Mouse (Mus musculus): ENCODE measurements around the gene Ctxn1.
"Not testable (repeated sequence)": the region's sequence is repeated elsewhere in the genome, so short reads cannot be mapped to it uniquely, and the experiment has no call there.

The Ctxn1 gene

GRCm38 (mm10) chr8:4259125-4259804 is at the start of gene Ctxn1:
Gene Ctxn1, minus strand, starts transcription at chr8:4259274.
- peak; percentile 94 for DNase-seq (ENCODE audit: low read depth, low spot score)

GRCm38 (mm10) chr8:4305838-4306237 is 46.8 kb upstream of the Ctxn1 start:
- DNase-seq (ENCODE audit: low read depth, low spot score), result no peak

GRCm38 (mm10) chr8:4304124-4304547 is 45.1 kb upstream of the Ctxn1 start:
- no peak for DNase-seq (ENCODE audit: low read depth, low spot score)

GRCm38 (mm10) chr8:4297822-4298221 is 38.7 kb upstream of the Ctxn1 start:
- no peak for DNase-seq (ENCODE audit: low read depth, low spot score)

GRCm38 (mm10) chr8:4292738-4293137 is 33.7 kb upstream of the Ctxn1 start:
- DNase-seq (ENCODE audit: low read depth, low spot score), result no peak

- no peak for DNase-seq (ENCODE audit: low read depth, low spot score)
Observed at GRCm38 (mm10) chr8:4276111-4276465, 17.0 kb upstream of the Ctxn1 start.

GRCm38 (mm10) chr8:4275275-4276110 is 16.4 kb upstream of the Ctxn1 start, which contains the start of gene Timm44:
Gene Timm44, minus strand, starts transcription at chr8:4275913.
- DNase-seq (ENCODE audit: low read depth, low spot score), result peak; percentile 97

GRCm38 (mm10) chr8:4269609-4270008 is 10.5 kb upstream of the Ctxn1 start:
- no peak for DNase-seq (ENCODE audit: low read depth, low spot score)

- DNase-seq (ENCODE audit: low read depth, low spot score), result peak; percentile 31
Observed at GRCm38 (mm10) chr8:4267627-4268026, 8.6 kb upstream of the Ctxn1 start.

GRCm38 (mm10) chr8:4265160-4265914 is 6.3 kb upstream of the Ctxn1 start:
- no peak for DNase-seq (ENCODE audit: low read depth, low spot score)

GRCm38 (mm10) chr8:4263105-4263791 is 4.2 kb upstream of the Ctxn1 start:
- DNase-seq (ENCODE audit: low read depth, low spot score), result no peak

GRCm38 (mm10) chr8:4259805-4260170 is 714 bp upstream of the Ctxn1 start:
- DNase-seq (ENCODE audit: low read depth, low spot score), result no peak

- DNase-seq (ENCODE audit: low read depth, low spot score), result peak; percentile 76
Observed at GRCm38 (mm10) chr8:4258678-4259077, 396 bp downstream of the Ctxn1 start.

- peak; percentile 89 for DNase-seq (ENCODE audit: low read depth, low spot score)
Observed at GRCm38 (mm10) chr8:4258233-4258632, 841 bp downstream of the Ctxn1 start.

- no peak for DNase-seq (ENCODE audit: low read depth, low spot score)
Observed at GRCm38 (mm10) chr8:4257350-4257749, 1.7 kb downstream of the Ctxn1 start.

- no peak for DNase-seq (ENCODE audit: low read depth, low spot score)
Observed at GRCm38 (mm10) chr8:4256911-4257310, 2.2 kb downstream of the Ctxn1 start.

GRCm38 (mm10) chr8:4255471-4255870 is 3.6 kb downstream of the Ctxn1 start:
- DNase-seq (ENCODE audit: low read depth, low spot score), result not testable (repeated sequence)

GRCm38 (mm10) chr8:4254001-4254400 is 5.1 kb downstream of the Ctxn1 start:
- no peak for DNase-seq (ENCODE audit: low read depth, low spot score)

GRCm38 (mm10) chr8:4252934-4253841 is 5.9 kb downstream of the Ctxn1 start, which contains the start of gene Snapc2:
Gene Snapc2, plus strand, starts transcription at chr8:4253080.
- peak; percentile 93 for DNase-seq (ENCODE audit: low read depth, low spot score)

GRCm38 (mm10) chr8:4252116-4252760 is 6.8 kb downstream of the Ctxn1 start:
- no peak for DNase-seq (ENCODE audit: low read depth, low spot score)

Data from mesoderm, embryonic 11.5 days (tissue).